Mouse (Mus musculus) common myeloid progenitor, adult 5-6 weeks (primary cell): Measurements from ENCODE around the gene Krt8. TPM values are rescaled to one million over a fixed set of nuclear protein-coding genes. Genes with fewer than 3 reads are reported as not detected.

Experiments
- ATAC-seq: replicated peaks from 2 replicates; pipeline ENCODE4 v1.8.0; 2016; ENCODE audit warnings: low read depth, mild to moderate bottlenecking, moderate TSS enrichment, inconsistent platforms; ENCODE audit not compliant: poor library complexity, severe bottlenecking
- total RNA-seq: library from RNA; stranded (forward); fragments of 200-1000, 187-1606 nt; gene quantifications from 2 replicates; pipeline ENCODE4 v1.2.3, GENCODE M21; 2017

Gene Krt8
- total RNA-seq, 1 experiment from 2014 or later: not detected

GRCm38 (mm10) chr15:101977043-101977726 is 27.1 kb downstream of the Krt8 start:
- peak; percentile 36 for ATAC-seq

GRCm38 (mm10) chr15:101976641-101977040 is 27.6 kb downstream of the Krt8 start:
- no peak for ATAC-seq

GRCm38 (mm10) chr15:101976023-101976422 is 28.3 kb downstream of the Krt8 start:
- no peak for ATAC-seq

GRCm38 (mm10) chr15:101974083-101974845 is 30.0 kb downstream of the Krt8 start:
- no peak for ATAC-seq

GRCm38 (mm10) chr15:101973414-101974077 is 30.7 kb downstream of the Krt8 start:
- ATAC-seq: peak; percentile 83

- ATAC-seq: no peak
These were observed 33.7 kb downstream of the Krt8 start for GRCm38 (mm10) chr15:101970536-101970935.

- ATAC-seq: no peak
These were observed 37.5 kb downstream of the Krt8 start for GRCm38 (mm10) chr15:101966808-101967207.

- ATAC-seq: no peak
These were observed 45.4 kb downstream of the Krt8 start for GRCm38 (mm10) chr15:101958891-101959290.

GRCm38 (mm10) chr15:101954187-101954586 is 50.1 kb downstream of the Krt8 start, which contains the start of gene Krt78:
Gene Krt78 (minus strand): TSS chr15:101954287.
- ATAC-seq: no peak

GRCm38 (mm10) chr15:101952733-101953474 is 51.4 kb downstream of the Krt8 start:
- no peak for ATAC-seq

Other genes with a start within 250 kb of the Krt8 start
- not detected in 2 replicates for gene Krt72, start 218.0 kb downstream of the Krt8 start, total RNA-seq
- not detected in 2 replicates for gene Krt73, start 202.1 kb downstream of the Krt8 start, total RNA-seq
- gene Krt2, start 186.3 kb downstream of the Krt8 start, total RNA-seq: not detected in 2 replicates
- not detected in 2 replicates for gene Krt1, start 153.7 kb downstream of the Krt8 start, total RNA-seq
- gene Krt77, start 134.8 kb downstream of the Krt8 start, total RNA-seq: not detected in 2 replicates
- gene Krt76, start 111.6 kb downstream of the Krt8 start, total RNA-seq: not detected in 2 replicates
- gene Krt4, start 79.7 kb downstream of the Krt8 start, total RNA-seq: not detected in 2 replicates
- gene Krt79, start 64.2 kb downstream of the Krt8 start, total RNA-seq: not detected in 2 replicates
- not detected in 2 replicates for gene Krt78, start 50.2 kb downstream of the Krt8 start, total RNA-seq
- 15.7 and 19.7 TPM in 2 replicates for gene Krt18, start 23.7 kb upstream of the Krt8 start, total RNA-seq
- 452 and 502 TPM in 2 replicates for gene Eif4b, start 69.3 kb upstream of the Krt8 start, total RNA-seq
- gene Tns2, start 95.9 kb upstream of the Krt8 start, total RNA-seq: not detected in 2 replicates
- gene Spryd3, start 131.8 kb upstream of the Krt8 start, total RNA-seq: 9.7 and 15.5 TPM in 2 replicates
- not detected in 2 replicates for gene Igfbp6, start 139.9 kb upstream of the Krt8 start, total RNA-seq
- gene Soat2, start 146.0 kb upstream of the Krt8 start, total RNA-seq: 3.3 and 6.3 TPM in 2 replicates
- 33.7 and 35.4 TPM in 2 replicates for gene Zfp740, start 198.8 kb upstream of the Krt8 start, total RNA-seq
- gene Csad, start 200.2 kb upstream of the Krt8 start, total RNA-seq: 7.0 and 27.8 TPM in 2 replicates
- gene Itgb7, start 227.5 kb upstream of the Krt8 start, total RNA-seq: 81.3 and 108 TPM in 2 replicates